Mouse (Mus musculus) urinary bladder, postnatal 14 days (tissue): ENCODE data around the gene Mmaa.

Experiments used
- DNase-seq: peaks from one replicate; pipeline ENCODE4 v3.0.0; 2021; ENCODE audit warnings: low spot score

Gene Mmaa

GRCm38 (mm10) chr8:79294610-79295275 lies at the start of gene Mmaa:
Mmaa (minus strand) TSS chr8:79294937.
- DNase-seq, result peak; percentile 98

GRCm38 (mm10) chr8:79341236-79341635 lies 46.5 kb upstream of the Mmaa start:
- DNase-seq, result no peak

- peak; percentile 49 for DNase-seq
These were observed 44.8 kb upstream of the Mmaa start for GRCm38 (mm10) chr8:79339555-79339954.

- no peak for DNase-seq
These were observed 43.9 kb upstream of the Mmaa start for GRCm38 (mm10) chr8:79338619-79339018.

- DNase-seq, result no peak
These were observed 37.6 kb upstream of the Mmaa start for GRCm38 (mm10) chr8:79332109-79332900.

- no peak for DNase-seq
These were observed 36.8 kb upstream of the Mmaa start for GRCm38 (mm10) chr8:79331571-79331970.

- DNase-seq, result no peak
These were observed 36.3 kb upstream of the Mmaa start for GRCm38 (mm10) chr8:79331017-79331416.

- DNase-seq, result no peak
These were observed 35.0 kb upstream of the Mmaa start for GRCm38 (mm10) chr8:79329735-79330134.

- DNase-seq, result no peak
These were observed 34.4 kb upstream of the Mmaa start for GRCm38 (mm10) chr8:79329182-79329581.

- no peak for DNase-seq
These were observed 30.8 kb upstream of the Mmaa start for GRCm38 (mm10) chr8:79325510-79325909.

GRCm38 (mm10) chr8:79324928-79325327 lies 30.2 kb upstream of the Mmaa start:
- no peak for DNase-seq

GRCm38 (mm10) chr8:79324036-79324435 lies 29.3 kb upstream of the Mmaa start:
- peak; percentile 33 for DNase-seq

- no peak for DNase-seq
These were observed 28.4 kb upstream of the Mmaa start for GRCm38 (mm10) chr8:79323121-79323520.

GRCm38 (mm10) chr8:79310801-79311200 lies 16.1 kb upstream of the Mmaa start:
- DNase-seq, result no peak

GRCm38 (mm10) chr8:79305941-79306340 lies 11.2 kb upstream of the Mmaa start:
- DNase-seq, result no peak

- DNase-seq, result no peak
These were observed 6.8 kb upstream of the Mmaa start for GRCm38 (mm10) chr8:79301548-79301947.

- DNase-seq, result no peak
These were observed 5.0 kb upstream of the Mmaa start for GRCm38 (mm10) chr8:79299704-79300103.

- DNase-seq, result peak; percentile 80
These were observed 3.0 kb upstream of the Mmaa start for GRCm38 (mm10) chr8:79297763-79298162.

GRCm38 (mm10) chr8:79295276-79296105 lies 754 bp upstream of the Mmaa start:
- no peak for DNase-seq

- no peak for DNase-seq
These were observed 896 bp downstream of the Mmaa start for GRCm38 (mm10) chr8:79293841-79294240.

- DNase-seq, result no peak
These were observed 1.9 kb downstream of the Mmaa start for GRCm38 (mm10) chr8:79292712-79293264.

- DNase-seq, result peak; percentile 28
These were observed 5.1 kb downstream of the Mmaa start for GRCm38 (mm10) chr8:79289592-79289991.
